ENCODE assay signal across 6 mouse cellular contexts in the genomic region with DNA sequence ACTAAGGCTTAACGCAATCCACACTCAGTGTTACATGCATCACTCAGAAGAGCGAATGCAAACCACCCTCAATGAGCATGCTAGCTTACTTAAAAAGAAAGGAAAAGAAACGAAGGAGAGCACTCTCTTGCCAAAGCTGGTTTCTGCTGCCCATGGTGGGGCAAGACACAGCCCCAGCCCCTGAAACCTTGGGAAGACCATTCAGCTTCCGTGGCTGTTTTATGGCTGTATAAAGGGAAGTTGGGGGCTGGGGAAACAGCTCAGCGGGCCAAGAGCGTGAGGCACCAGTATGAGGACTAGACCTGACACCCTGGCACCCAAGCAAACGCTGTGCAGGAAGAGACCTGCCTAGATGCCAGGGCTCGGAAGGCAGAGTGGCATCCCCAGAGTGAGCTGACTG. TPM values are rescaled to one million over a fixed set of nuclear protein-coding genes. Genes with fewer than 3 reads are reported as not detected.
"Had no signal": no experiment of that assay in that cellular context is flagged by ENCODE, and none has a peak within 500 bp of the region (broad histone marks: within the 10 kb centered on the region; RNA-seq: fewer than 3 reads in every experiment).

No protein-coding gene starts in this region.

RNA-seq across cellular contexts. Expression of a gene that starts 20.4 kb away (rescaled TPM):
- total RNA-seq: layer of hippocampus, adult 18-20 months; layer of hippocampus, postnatal 36 days had no signal
- polyA plus RNA-seq: heart, embryonic 13.5 days; limb, embryonic 11.5 days; limb, embryonic 13.5 days; liver, adult 2 months had no signal
